Mouse (Mus musculus): ENCODE measurements around the gene Gm6337.
"Not testable (repeated sequence)": the region's sequence is repeated elsewhere in the genome, so short reads cannot be mapped to it uniquely, and the experiment has no call there.

The Gm6337 gene

DNA sequence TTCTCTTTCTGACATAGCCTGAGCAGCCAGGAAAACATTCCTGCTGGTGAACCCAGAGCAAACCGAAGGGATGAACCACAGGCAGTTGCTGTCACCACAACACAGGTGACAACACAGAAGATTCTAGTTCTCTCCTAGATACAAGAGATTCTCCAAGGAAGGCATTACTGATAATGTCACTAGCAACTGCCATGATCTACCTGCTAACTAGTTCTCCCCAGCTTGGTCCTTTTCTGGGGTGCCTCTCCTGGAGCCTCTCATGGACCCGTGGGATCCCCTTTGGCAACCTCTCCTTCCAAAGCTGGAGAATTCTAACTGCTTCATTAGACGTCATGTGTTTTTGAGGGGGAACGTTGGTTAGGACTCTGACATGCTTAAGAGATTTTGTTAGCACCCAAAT lies at the start of gene Gm6337:
Gene Gm6337, minus strand, starts transcription at position 101 of the 400 bp plus-strand sequence.
- DNase-seq = not testable (repeated sequence)

DNA sequence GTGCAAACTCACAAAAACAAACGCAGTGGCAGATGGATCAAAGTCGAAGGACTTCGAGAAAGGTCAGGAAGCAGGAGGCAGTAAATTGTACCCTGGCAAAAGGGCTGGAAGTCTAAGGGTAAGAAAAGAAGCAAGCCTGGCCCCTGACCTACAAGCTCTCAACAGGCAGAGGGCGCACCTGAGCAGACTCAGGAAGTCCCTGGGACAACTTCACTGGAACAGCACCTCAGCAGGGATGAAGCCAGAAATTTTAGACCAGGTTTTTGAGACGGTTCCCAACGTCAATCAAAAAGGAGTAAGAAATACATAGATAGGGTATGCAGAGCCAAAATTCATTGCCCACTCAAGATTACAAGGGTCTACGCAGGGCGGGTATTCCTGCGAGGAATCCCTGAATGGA lies 49.4 kb upstream of the Gm6337 start:
- not testable (repeated sequence) for DNase-seq

DNA sequence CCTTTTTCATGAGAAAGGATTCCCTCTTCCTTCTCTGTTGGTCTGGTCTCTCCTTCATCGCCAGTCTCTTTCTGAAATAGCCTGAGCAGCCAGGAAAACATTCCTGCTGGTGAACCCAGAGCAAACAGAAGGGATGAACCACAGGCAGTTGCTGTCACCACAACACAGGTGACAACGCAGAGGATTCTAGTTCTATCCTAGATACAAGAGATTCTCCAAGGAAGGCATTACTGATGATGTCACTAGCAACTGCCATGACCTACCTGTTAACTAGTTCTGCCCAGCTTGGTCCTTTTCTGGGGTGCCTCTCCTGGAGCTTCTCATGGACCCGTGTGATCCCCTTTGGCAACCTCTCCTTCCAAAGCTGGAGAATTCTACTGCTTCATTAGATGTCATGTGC lies 35.8 kb upstream of the Gm6337 start, which contains the start of gene Gm8206:
Gene Gm8206, minus strand, starts transcription at position 101 of the 400 bp plus-strand sequence.
- DNase-seq = not testable (repeated sequence)
